Comparison of ENCODE assay signal across 7 mouse cellular contexts in genomic region chr1:153635521-153635920, GRCm38 (mm10). TPM values are rescaled to one million over a fixed set of nuclear protein-coding genes. Genes with fewer than 3 reads are reported as not detected.
DNase-seq lines count a peak whose midpoint lies in the region; TF ChIP-seq lines count a peak whose summit lies in the region.

No protein-coding gene starts in this region.

- TF ChIP-seq CTCF in layer of hippocampus, adult 2 months (conservative IDR thresholded peaks at IDR 0.05), result no peak
- no peak for TF ChIP-seq CTCF in brain, embryonic 14.5 days (IDR thresholded peaks at IDR 0.05; ENCODE audit: borderline replicate concordance, extremely low read depth, insufficient read depth, insufficient read length)

- intact Hi-C loops in left cerebral cortex, postnatal 14 days (cut with DNase I), result no loop called here

- DNase-seq in layer of hippocampus, adult 2 months (ENCODE audit: low spot score in 2 of 2), result peak; percentile 39 to 47
- no peak for DNase-seq in layer of hippocampus, adult 9-10 months (ENCODE audit: low spot score)
- DNase-seq in brain, embryonic 14.5 days (ENCODE audit: low read depth), result peak; percentile 88
- peak; percentile 57 for DNase-seq in heart, adult 8-10 months (ENCODE audit: low spot score)
- DNase-seq in left cerebral cortex, postnatal 14 days (ENCODE audit: low spot score in 2 of 2), result peak; percentile 72
- DNase-seq in testis, postnatal 10 days (ENCODE audit: low spot score), result peak; percentile 71
- DNase-seq in spleen, postnatal 36 days (ENCODE audit: low spot score in 2 of 2), result no peak

- H3K4me3 ChIP-seq in layer of hippocampus, adult 2 months, result no peak overlapping the region

- no peak overlapping the region for H3K27ac ChIP-seq in layer of hippocampus, adult 2 months

- TF ChIP-seq POLR2A in brain, embryonic 14.5 days (IDR thresholded peaks at IDR 0.05; ENCODE audit: borderline replicate concordance, extremely low read depth, insufficient read depth, insufficient read length, poor library complexity, severe bottlenecking), result no peak

RNA-seq across cellular contexts. Expression of gene Rgs8, which starts 17.3 kb away (rescaled TPM):
- total RNA-seq in layer of hippocampus, adult 2 months (2021), result 10 to 100 TPM; 74.0 to 75.2 TPM
- 31.1 and 46.2 TPM in 2 replicates for polyA plus RNA-seq in brain, embryonic 14.5 days (2012; rRNA removed)
- not detected for total RNA-seq in heart, adult 8-10 months (2022)
- 10 to 100 TPM; 37.6 to 39.6 TPM for total RNA-seq in left cerebral cortex, postnatal 14 days (2021)

Comparison
In these comparisons a context has a peak if more than half of its experiments do, and no peak if none do; other contexts are left out.
1. DNase-seq: peak in layer of hippocampus, adult 2 months (2 of 2), brain, embryonic 14.5 days (single experiment), heart, adult 8-10 months (single experiment), left cerebral cortex, postnatal 14 days (2 of 2) and testis, postnatal 10 days (single experiment); none in layer of hippocampus, adult 9-10 months (single experiment) and spleen, postnatal 36 days (0 of 2).
2. RNA of gene Rgs8, which starts 17.3 kb away (total RNA-seq): 74.0 to 75.2 TPM in layer of hippocampus, adult 2 months and 37.6 to 39.6 TPM in left cerebral cortex, postnatal 14 days; not detected in heart, adult 8-10 months; every median in the first group is over 10 times any median in the second.